Mouse (Mus musculus) ES-E14 (cell line): ENCODE measurements at regions not wholly inside any gene's neighbourhood (a gene's known extent, or its start where the extent isn't known, plus 50 kb on each side); places are given as distances from the start of the nearest gene placed in this dataset.

ENCODE experiments used
- DNase-seq: peaks from one replicate; pipeline ENCODE4 v3.0.0-alpha.2; 2013; ENCODE audit warnings: low read depth, low spot score
- H3K27ac ChIP-seq: 2 replicates; pipeline ENCODE4 v1.5.1; 2012; ENCODE audit warnings: low read depth, mild to moderate bottlenecking, low read length, moderate library complexity, mixed read lengths; ENCODE audit not compliant: poor library complexity, insufficient read depth, severe bottlenecking
- H3K36me3 ChIP-seq: 2 replicates; pipeline ENCODE4 v1.6.1; 2012; ENCODE audit warnings: mild to moderate bottlenecking, low read length, moderate library complexity, mixed read lengths; ENCODE audit not compliant: control insufficient read depth, poor library complexity, insufficient read depth, severe bottlenecking
- H3K4me1 ChIP-seq, 2 experiments: fragments of 150-350 bp in 1 of 2; sonication (generic) in 1 of 2; 2 replicates each; pipeline ENCODE4 v1.6.1; 2012; ENCODE audit warnings: low read length in 2 of 2, mild to moderate bottlenecking in 1 of 2, mixed read lengths in 1 of 2; ENCODE audit not compliant: control insufficient read depth in 2 of 2, insufficient read depth in 2 of 2, poor library complexity in 1 of 2
- H3K4me3 ChIP-seq, 2 experiments: fragments of 150-350 bp in 1 of 2; sonication (generic) in 1 of 2; 2 replicates each; pipeline ENCODE4 v1.5.1; 2012; ENCODE audit warnings: low read length in 2 of 2, low read depth in 1 of 2, mild to moderate bottlenecking in 1 of 2, mixed read lengths in 1 of 2; ENCODE audit not compliant: insufficient read depth in 1 of 2, poor library complexity in 1 of 2, severe bottlenecking in 1 of 2
- H3K9ac ChIP-seq: 2 replicates; pipeline ENCODE4 v1.6.1; 2012; ENCODE audit warnings: low read depth, mild to moderate bottlenecking, low read length, mixed read lengths; ENCODE audit not compliant: poor library complexity, insufficient read depth, severe bottlenecking
- H3K9me3 ChIP-seq: fragments of 150-350 bp; sonication (generic); 2 replicates; pipeline ENCODE4 v1.6.1; 2012; ENCODE audit warnings: low read depth, mild to moderate bottlenecking, low read length; ENCODE audit not compliant: control insufficient read depth, insufficient read depth
- HCFC1 ChIP-seq: IDR thresholded peaks from 2 replicates; pipeline ENCODE4 v1.6.1; 2012; ENCODE audit warnings: low read length, inconsistent platforms, borderline replicate concordance; ENCODE audit not compliant: insufficient read depth
- ZC3H11A ChIP-seq: IDR thresholded peaks from 2 replicates; pipeline ENCODE4 v1.6.1; 2012; ENCODE audit warnings: low read depth, mild to moderate bottlenecking, inconsistent platforms, low read length, borderline replicate concordance
- in situ Hi-C, 2 experiments: fragments of 600-800 bp; cut with MboI; formaldehyde crosslinking; loops; one replicate each; pipeline ENCODE4 v1.15.1; 2025; ENCODE audit warnings: low sequenced_read_pairs in 2 of 2, inconsistent platforms in 1 of 2; ENCODE audit not compliant: unreplicated experiment in 2 of 2

- in situ Hi-C loops: no loop called here
- no peak for TF ChIP-seq HCFC1
- TF ChIP-seq ZC3H11A: peak; percentile 42; the same call in 1 of the 2 replicates
These were observed 815.3 kb upstream of the Ghitm start for GRCm38 (mm10) chr14:37950212-37950876.

More at GRCm38 (mm10) chr14:37950212-37950876, 815.3 kb upstream of the Ghitm start:
- H3K4me1 ChIP-seq: no peaks in the 10 kb centered on the region
- no peaks in the 10 kb centered on the region for H3K36me3 ChIP-seq
- no peak overlapping the region for H3K27ac ChIP-seq
- no peaks in the 10 kb centered on the region for H3K9me3 ChIP-seq
- no peak overlapping the region for H3K9ac ChIP-seq
- no peak overlapping the region for H3K4me3 ChIP-seq
- peak; percentile 7 for DNase-seq
